In the genomic region with DNA sequence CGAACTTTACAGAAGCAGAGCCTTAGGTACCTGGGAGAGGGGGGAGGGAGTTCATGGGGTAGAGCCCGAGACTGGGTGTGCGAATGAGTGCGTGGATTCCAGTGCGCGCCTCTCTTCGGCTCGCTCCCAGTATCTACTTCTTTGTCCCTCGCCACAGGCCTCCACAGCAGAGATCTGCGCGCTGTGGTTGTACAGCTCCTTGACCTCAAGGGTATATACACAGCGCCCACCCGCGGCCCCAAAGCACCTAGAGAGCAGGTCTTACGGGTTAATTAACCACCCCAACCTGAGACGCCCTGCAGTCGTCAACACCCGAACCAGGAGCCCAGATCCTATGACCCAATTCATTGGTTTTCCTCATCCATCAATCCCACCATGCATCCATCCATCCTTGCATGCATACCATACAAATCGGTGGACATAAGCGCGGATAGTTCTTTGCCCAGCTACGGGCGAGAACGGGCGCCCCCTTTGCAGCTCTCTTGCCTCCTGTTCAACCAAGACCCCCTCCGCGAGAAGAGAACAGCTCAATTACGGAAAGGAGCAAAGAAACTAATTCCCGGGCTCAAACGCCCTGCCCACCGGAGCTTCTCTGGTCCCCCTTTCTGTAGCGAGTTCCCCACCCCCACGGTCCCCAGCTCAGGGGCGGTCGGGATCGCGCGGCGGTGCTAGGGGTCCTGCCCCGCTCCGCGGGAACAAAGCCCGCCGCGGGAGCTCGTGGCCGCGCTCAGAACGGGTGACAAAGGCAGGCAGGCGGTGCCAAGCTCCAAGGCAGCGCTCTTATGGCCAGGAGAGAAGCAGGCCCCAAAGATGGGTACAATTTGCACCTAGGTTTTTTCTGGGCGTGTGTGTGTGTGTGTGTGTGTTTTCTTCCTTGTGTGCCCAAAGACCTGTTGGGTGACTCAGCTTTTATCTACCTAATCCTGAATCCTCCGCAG, we compare ENCODE assay signal across 9 mouse cellular contexts. TPM values are rescaled to one million over a fixed set of nuclear protein-coding genes. Genes with fewer than 3 reads are reported as not detected.
A peak's percentile ranks its signal among the peaks of the same experiment; 100 is the strongest.
DNase-seq lines count a peak whose midpoint lies in the region; ATAC-seq and TF ChIP-seq lines count a peak whose summit lies in the region.
"Had no signal": no experiment of that assay in that cellular context is flagged by ENCODE, and none has a peak within 500 bp of the region (broad histone marks: within the 10 kb centered on the region; RNA-seq: fewer than 3 reads in every experiment).

No protein-coding gene starts in this region.

- no peaks in the 10 kb centered on the region for H3K79me2 ChIP-seq in heart, adult 2 months (replicated peaks; ENCODE audit: control insufficient read depth, insufficient read depth, low read length)

- ATAC-seq in heart, postnatal 0 days (ENCODE audit: insufficient read depth, low read depth): no peak
- peak; percentile 46; the same call in 1 of the 2 replicates for ATAC-seq in common myeloid progenitor, adult 5-6 weeks (replicated peaks; ENCODE audit: low read depth, poor library complexity, severe bottlenecking)
- ATAC-seq in hindbrain, embryonic 11.5 days (ENCODE audit: low FRiP score): peak; percentile 68
- ATAC-seq: Patski had no signal

- TF ChIP-seq CTCF in heart, postnatal 0 days (IDR thresholded peaks at IDR 0.05; ENCODE audit: low read depth): no peak
- TF ChIP-seq CTCF in heart, adult 2 months (IDR thresholded peaks at IDR 0.05): no peak

- no peak overlapping the region for H3K9ac ChIP-seq in heart, postnatal 0 days (replicated peaks; ENCODE audit: low read depth, low read length)
- no peak overlapping the region for H3K9ac ChIP-seq in heart, adult 2 months (ENCODE audit: low read depth, low read length)
- peak overlapping the region; percentile 79 for H3K9ac ChIP-seq in hindbrain, embryonic 11.5 days (ENCODE audit: low read depth, low read length)

- H3K4me2 ChIP-seq in heart, postnatal 0 days (ENCODE audit: low read depth, low read length): peak overlapping the region; percentile 45
- peak overlapping the region; percentile 69 for H3K4me2 ChIP-seq in hindbrain, embryonic 11.5 days (replicated peaks; ENCODE audit: low read depth, low read length)

- peaks cover 6% of the 10 kb centered on the region; the same call in 1 of the 2 replicates for H3K4me1 ChIP-seq in heart, postnatal 0 days (ENCODE audit: control insufficient read depth, insufficient read depth)
- no peaks in the 10 kb centered on the region for H3K4me1 ChIP-seq in heart, adult 2 months (ENCODE audit: control insufficient read depth, insufficient read depth, low read length)
- H3K4me1 ChIP-seq in hindbrain, embryonic 11.5 days (replicated peaks; ENCODE audit: control insufficient read depth, insufficient read depth, low read length): peaks cover 4% of the 10 kb centered on the region

- intact Hi-C loops in heart, adult 2 months (cut with DNase I): no loop called here
- intact Hi-C loops in left cerebral cortex, postnatal 25 days (cut with DNase I): loop anchor here (2.0 to 5.0 kb wide), 3 partner anchors 194 to 796 kb away; no protein-coding TSS in a partner anchor

- H3K9me3 ChIP-seq in heart, postnatal 0 days (replicated peaks; ENCODE audit: control insufficient read depth, low read length): no peaks in the 10 kb centered on the region
- no peaks in the 10 kb centered on the region for H3K9me3 ChIP-seq in hindbrain, embryonic 11.5 days (ENCODE audit: control insufficient read depth, low read length)

- DNase-seq in heart, postnatal 0 days (ENCODE audit: low spot score): no peak
- DNase-seq in heart, adult 2 months: no peak
- DNase-seq in hindbrain, embryonic 11.5 days (ENCODE audit: low spot score): peak; percentile 86
- peak; percentile 58 to 70 for DNase-seq in left cerebral cortex, postnatal 25 days (ENCODE audit: low spot score in 2 of 2)
- peak; percentile 78 to 80 for DNase-seq in right cerebral cortex, postnatal 10 days (ENCODE audit: low spot score in 2 of 2)
- DNase-seq in gastrocnemius, adult 8-10 months (ENCODE audit: low spot score in 2 of 2): no peak
- DNase-seq in gastrocnemius, adult 18-20 months (ENCODE audit: low spot score): no peak

- no peak for TF ChIP-seq POLR2A in heart, adult 2 months (IDR thresholded peaks at IDR 0.05; ENCODE audit: insufficient read depth, low read depth, low read length)

- TF ChIP-seq EP300 in heart, postnatal 0 days (IDR thresholded peaks at IDR 0.05; ENCODE audit: low read depth): no peak
- no peak for TF ChIP-seq EP300 in heart, adult 2 months (IDR thresholded peaks at IDR 0.05; ENCODE audit: insufficient read depth, low read depth, low read length)

- no peaks in the 10 kb centered on the region for H3K36me3 ChIP-seq in heart, postnatal 0 days (replicated peaks; ENCODE audit: control insufficient read depth, insufficient read depth, low read length)
- no peaks in the 10 kb centered on the region for H3K36me3 ChIP-seq in heart, adult 2 months (ENCODE audit: control insufficient read depth, insufficient read depth, low read length)
- H3K36me3 ChIP-seq in hindbrain, embryonic 11.5 days (ENCODE audit: control insufficient read depth, insufficient read depth, low read length): no peaks in the 10 kb centered on the region

- peaks cover 96% of the 10 kb centered on the region for H3K27me3 ChIP-seq in heart, postnatal 0 days (ENCODE audit: control insufficient read depth, insufficient read depth, low read length)
- peaks cover 24% of the 10 kb centered on the region for H3K27me3 ChIP-seq in heart, adult 2 months (ENCODE audit: control insufficient read depth, insufficient read depth, low read length)
- peaks cover 2% of the 10 kb centered on the region; the same call in 1 of the 2 replicates for H3K27me3 ChIP-seq in hindbrain, embryonic 11.5 days (ENCODE audit: control insufficient read depth, insufficient read depth, low read length)
- H3K27me3 ChIP-seq: Patski had no signal

- H3K27ac ChIP-seq in heart, postnatal 0 days (ENCODE audit: low read depth): no peak overlapping the region
- H3K27ac ChIP-seq in heart, adult 2 months: no peak overlapping the region
- H3K27ac ChIP-seq in hindbrain, embryonic 11.5 days (ENCODE audit: low read depth, low read length): peak overlapping the region; percentile 96

- 0% methylated on average over 53 of the region's 53 CpGs for WGBS in heart, postnatal 0 days
- WGBS in heart, adult 2 months: 2% methylated on average over 53 of the region's 53 CpGs
- WGBS in hindbrain, embryonic 11.5 days: under 1% methylated on average over 52 of the region's 53 CpGs

- H3K4me3 ChIP-seq in heart, postnatal 0 days (ENCODE audit: low read depth, low read length): peak overlapping the region; percentile 34
- no peak overlapping the region for H3K4me3 ChIP-seq in heart, adult 2 months
- peak overlapping the region; percentile 99 for H3K4me3 ChIP-seq in hindbrain, embryonic 11.5 days (ENCODE audit: low read depth, low read length)

RNA-seq across cellular contexts. Expression of gene Pou3f3, which starts 9.1 kb away (rescaled TPM):
- not detected in 2 replicates for total RNA-seq in heart, postnatal 0 days (2014; rRNA removed; ENCODE audit: low replicate concordance)
- not detected in 2 replicates for polyA plus RNA-seq in heart, postnatal 0 days (2015; fragmentation: Nextera tagmentation; extraction: Ambion mirVana)
- total RNA-seq in heart, adult 2 months (2021): not detected
- polyA plus RNA-seq in heart, adult 2 months (2012; rRNA removed): not detected in 2 replicates
- total RNA-seq in common myeloid progenitor, adult 5-6 weeks (2017): not detected in 2 replicates
- 20.7 and 22.3 TPM in 2 replicates for polyA plus RNA-seq in hindbrain, embryonic 11.5 days (2014; fragmentation: Nextera tagmentation; extraction: Ambion mirVana)
- 10 to 100 TPM; 57.6 to 59.5 TPM for total RNA-seq in left cerebral cortex, postnatal 25 days (2021)
- under 1 TPM in 1 of 4 experiments, not detected in 3; 0.04 TPM for total RNA-seq in gastrocnemius, adult 8-10 months (2022)
- not detected for total RNA-seq in gastrocnemius, adult 18-20 months (2021)

Comparison
In these comparisons a context has a peak if more than half of its experiments do, and no peak if none do; other contexts are left out.
1. DNase-seq: peak in hindbrain, embryonic 11.5 days (single experiment), left cerebral cortex, postnatal 25 days (2 of 2) and right cerebral cortex, postnatal 10 days (2 of 2); none in heart, postnatal 0 days (single experiment), heart, adult 2 months (0 of 2), gastrocnemius, adult 8-10 months (0 of 2) and gastrocnemius, adult 18-20 months (single experiment).
2. RNA of gene Pou3f3, which starts 9.1 kb away (total RNA-seq): 57.6 to 59.5 TPM in left cerebral cortex, postnatal 25 days; not detected in heart, postnatal 0 days, not detected in heart, adult 2 months, not detected in common myeloid progenitor, adult 5-6 weeks, 0.04 TPM in gastrocnemius, adult 8-10 months and not detected in gastrocnemius, adult 18-20 months; every median in the first group is over 10 times any median in the second.